Mouse (Mus musculus) liver, embryonic 14.5 days (tissue): Measurements from ENCODE around the gene Cep83.

Source experiments
- CTCF ChIP-seq: IDR thresholded peaks from 2 replicates; pipeline ENCODE4 v1.5.1; 2016; ENCODE audit warnings: antibody characterized with exemption, low read depth, control low read depth
- EP300 ChIP-seq: IDR thresholded peaks from 2 replicates; pipeline ENCODE4 v1.6.1; 2016; ENCODE audit warnings: antibody characterized with exemption, low read depth

- TF ChIP-seq CTCF: no peak
- TF ChIP-seq EP300: no peak
These were observed 109.7 kb downstream of the Cep83 start for GRCm38 (mm10) chr10:94798128-94798527.
